Mouse (Mus musculus) c-Kit-negative CD71-positive TER-119-positive erythroid progenitor cells, embryonic 14.5 days (primary cell): ENCODE results near the gene Fam171b.

Experiments used
- DNase-seq: peaks from one replicate; pipeline ENCODE4 v3.0.0-alpha.2; 2013; ENCODE audit warnings: low read depth, low spot score

The Fam171b gene

GRCm38 (mm10) chr2:83812483-83813272 lies at the start of gene Fam171b:
Gene Fam171b (plus strand): TSS chr2:83812636.
- no peak for DNase-seq

- DNase-seq: no peak
Measured at GRCm38 (mm10) chr2:83766058-83766457, 46.4 kb upstream of the Fam171b start.

GRCm38 (mm10) chr2:83766878-83767277 lies 45.6 kb upstream of the Fam171b start:
- no peak for DNase-seq

GRCm38 (mm10) chr2:83768311-83769047 lies 44.0 kb upstream of the Fam171b start:
- no peak for DNase-seq

GRCm38 (mm10) chr2:83771155-83771812 lies 41.2 kb upstream of the Fam171b start:
- no peak for DNase-seq

GRCm38 (mm10) chr2:83791330-83792073 lies 20.9 kb upstream of the Fam171b start:
- no peak for DNase-seq

GRCm38 (mm10) chr2:83792102-83792501 lies 20.3 kb upstream of the Fam171b start:
- no peak for DNase-seq

- DNase-seq: no peak
Measured at GRCm38 (mm10) chr2:83795766-83796165, 16.7 kb upstream of the Fam171b start.

- DNase-seq: no peak
Measured at GRCm38 (mm10) chr2:83797902-83798497, 14.4 kb upstream of the Fam171b start.

GRCm38 (mm10) chr2:83813273-83813892 lies 947 bp downstream of the Fam171b start:
- DNase-seq: no peak

GRCm38 (mm10) chr2:83814009-83814408 lies 1.6 kb downstream of the Fam171b start:
- DNase-seq: no peak

GRCm38 (mm10) chr2:83816147-83816546 lies 3.7 kb downstream of the Fam171b start:
- no peak for DNase-seq

GRCm38 (mm10) chr2:83825161-83825560 lies 12.7 kb downstream of the Fam171b start:
- no peak for DNase-seq

- no peak for DNase-seq
Measured at GRCm38 (mm10) chr2:83828895-83829539, 16.6 kb downstream of the Fam171b start.

- no peak for DNase-seq
Measured at GRCm38 (mm10) chr2:83832903-83833302, 20.5 kb downstream of the Fam171b start.

GRCm38 (mm10) chr2:83835313-83836070 lies 23.1 kb downstream of the Fam171b start:
- no peak for DNase-seq

- DNase-seq: no peak
Measured at GRCm38 (mm10) chr2:83848495-83848894, 36.1 kb downstream of the Fam171b start.

GRCm38 (mm10) chr2:83853423-83853822 lies 41.0 kb downstream of the Fam171b start:
- DNase-seq: no peak

- no peak for DNase-seq
Measured at GRCm38 (mm10) chr2:83856236-83856635, 43.8 kb downstream of the Fam171b start.
